Mouse (Mus musculus) kidney, postnatal 36 days (tissue): ENCODE results near the gene Ppm1b.

Experiments used
- DNase-seq, 2 experiments: peaks; one replicate each; pipeline ENCODE4 v3.0.0; 2021 to 2022; ENCODE audit warnings: mixed read lengths in 2 of 2

The Ppm1b gene

GRCm38 (mm10) chr17:85072383-85072782, 115.8 kb downstream of the Ppm1b start:
- no peak for DNase-seq

DNA sequence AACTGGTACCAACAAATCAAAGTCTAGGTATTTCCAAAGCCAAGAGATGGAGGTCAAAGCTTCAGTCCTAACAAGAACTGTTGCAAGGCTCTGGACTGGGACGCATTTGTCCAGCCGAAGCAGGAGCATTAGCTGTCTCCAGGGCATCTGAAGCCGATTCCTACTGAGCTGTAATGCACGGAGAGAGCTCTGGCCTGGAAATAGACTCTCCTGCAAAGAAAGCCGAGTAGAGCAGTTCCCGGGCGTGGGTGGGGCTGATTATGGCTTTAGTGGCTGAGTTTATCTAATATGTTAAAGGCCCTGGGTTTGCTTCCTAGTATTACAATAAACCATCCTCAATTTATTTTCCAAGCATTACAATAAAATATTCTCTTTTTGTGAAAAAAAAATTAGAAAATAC, 116.7 kb downstream of the Ppm1b start:
- DNase-seq = no peak
